Mouse (Mus musculus) 416B (cell line): ENCODE results near the gene Cdc7.
"Not testable (repeated sequence)": the region's sequence is repeated elsewhere in the genome, so short reads cannot be mapped to it uniquely, and the experiment has no call there.

ENCODE experiments used
- DNase-seq: peaks from one replicate; pipeline ENCODE4 v3.0.0; 2011; ENCODE audit warnings: low read depth

Gene Cdc7

DNA sequence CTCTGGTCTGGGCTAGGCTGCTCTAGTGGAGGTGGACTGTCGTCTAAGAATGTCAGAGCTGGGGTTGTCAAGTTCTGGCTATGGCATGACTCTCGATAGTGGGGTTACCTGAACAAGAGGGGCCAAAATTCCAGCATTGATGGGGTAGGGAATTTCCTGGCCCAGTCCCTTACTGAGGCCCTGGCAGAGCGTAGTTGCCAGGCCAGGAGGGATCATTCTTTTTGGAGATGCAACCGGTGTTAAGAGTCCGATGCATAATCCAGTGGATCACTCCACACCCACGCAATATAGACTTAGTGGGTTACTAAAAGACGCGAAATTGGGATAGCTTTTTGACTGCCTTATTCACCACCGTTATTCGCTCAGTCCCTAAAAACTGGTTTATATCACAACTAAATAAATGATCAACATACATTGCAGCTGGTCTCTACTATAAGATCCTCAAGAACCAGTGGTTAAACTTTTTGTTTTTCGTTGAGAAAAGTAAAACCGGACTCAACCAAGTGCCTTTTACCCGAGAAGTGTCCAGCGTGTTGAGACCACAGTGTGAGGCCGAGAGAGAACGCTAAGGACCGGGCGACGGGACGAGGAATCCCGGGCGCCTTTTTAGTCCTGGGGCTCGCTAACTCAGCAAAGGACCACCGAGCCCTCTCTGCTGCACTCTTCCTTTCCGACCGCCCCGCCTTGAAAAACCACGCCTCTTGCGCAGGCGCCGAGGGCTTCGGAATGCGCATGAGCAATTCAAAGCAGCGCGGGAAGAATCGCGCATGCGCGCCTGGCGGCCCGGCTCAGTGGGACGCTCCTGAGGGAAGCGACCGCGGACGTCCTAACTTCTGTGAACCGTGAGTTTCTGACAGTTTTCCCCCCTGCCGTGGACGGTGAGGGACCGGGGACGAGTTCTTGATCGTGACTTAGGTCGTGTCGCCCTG, at the start of gene Cdc7:
Gene Cdc7 (plus strand): TSS at position 739 of the 929 bp plus-strand sequence.
- peak; percentile 91 for DNase-seq

- no peak for DNase-seq
Observed at GRCm38 (mm10) chr5:106919315-106919714, 44.8 kb upstream of the Cdc7 start.

- no peak for DNase-seq
Observed at GRCm38 (mm10) chr5:106925488-106926368, 38.4 kb upstream of the Cdc7 start, which contains the start of gene Hfm1. Gene Hfm1, minus strand, starts transcription at chr5:106926321.

DNA sequence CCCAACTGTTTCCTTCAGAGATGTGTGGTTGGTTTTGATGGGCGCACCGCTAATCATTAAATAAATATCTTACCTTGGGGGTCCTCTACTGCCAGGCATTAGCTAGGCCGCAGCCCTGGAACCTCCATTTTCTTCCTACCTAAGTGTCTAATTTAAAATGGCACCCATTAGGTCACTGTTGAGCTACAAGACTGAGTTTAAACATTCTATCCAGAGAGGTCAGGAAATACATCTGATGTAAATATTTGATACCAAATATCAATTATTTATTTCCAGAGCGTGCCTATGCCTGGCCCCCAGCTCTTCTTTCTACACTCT, 37.8 kb upstream of the Cdc7 start:
- DNase-seq: no peak

DNA sequence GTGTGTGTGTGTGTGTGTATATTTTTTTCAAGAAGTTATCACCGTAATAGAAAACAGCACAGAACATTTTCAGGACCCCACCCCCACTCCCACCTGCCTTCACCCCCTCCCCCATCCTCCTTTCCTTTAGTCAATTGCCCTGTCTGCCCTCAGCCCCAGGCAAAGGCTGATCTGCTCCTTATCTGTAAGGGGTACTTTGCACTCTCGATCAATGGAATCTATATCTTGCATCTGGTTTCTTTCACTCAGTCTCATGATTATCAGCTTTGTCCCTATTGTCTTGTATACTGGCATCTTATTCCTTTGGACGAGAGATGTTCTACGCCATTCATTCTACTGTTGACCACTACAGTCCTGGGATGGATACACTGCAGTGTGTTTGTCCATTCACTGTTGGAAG, 36.1 kb upstream of the Cdc7 start:
- DNase-seq: no peak

- no peak for DNase-seq
Observed at GRCm38 (mm10) chr5:106946342-106946741, 17.8 kb upstream of the Cdc7 start.

DNA sequence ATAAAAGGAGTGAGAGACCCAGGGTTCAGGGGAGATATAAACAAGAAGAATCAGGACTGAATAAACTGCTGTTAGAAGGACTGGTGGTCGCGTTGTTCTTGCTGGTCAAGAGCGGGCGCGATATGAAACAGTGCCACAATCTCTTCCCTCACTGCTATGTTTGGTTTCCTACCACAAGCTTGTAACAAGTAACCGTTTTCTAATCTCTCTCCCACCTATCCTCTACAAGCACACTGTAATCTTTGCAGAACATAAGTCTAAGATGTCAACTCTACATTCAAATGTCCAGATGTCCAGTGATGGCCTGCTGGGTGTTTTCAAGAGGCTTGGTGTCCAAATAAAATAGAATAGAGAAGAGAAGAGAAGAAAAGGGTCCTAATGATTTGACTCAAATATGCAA, 15.4 kb upstream of the Cdc7 start:
- peak; percentile 75 for DNase-seq

DNA sequence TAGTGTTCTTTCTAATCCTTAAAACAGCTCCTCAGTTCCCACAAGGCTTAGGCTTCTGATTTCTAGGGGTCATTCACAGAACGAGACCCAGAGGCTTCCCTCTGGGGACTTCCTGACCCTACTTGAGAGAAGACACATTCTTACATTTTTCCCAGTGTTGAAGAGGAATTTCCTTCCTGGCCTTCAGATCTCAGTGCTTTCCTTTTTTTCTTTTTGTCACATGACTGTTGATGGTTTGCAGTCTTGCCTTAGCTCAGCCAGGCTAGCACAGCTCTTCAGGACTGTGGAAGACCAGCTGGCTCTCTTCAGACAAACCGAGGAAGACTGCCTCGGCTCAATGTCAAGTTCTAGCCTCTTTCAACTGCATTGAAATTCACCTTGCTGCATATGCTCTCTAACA, 7.7 kb upstream of the Cdc7 start:
- no peak for DNase-seq

- peak; percentile 60 for DNase-seq
Observed at GRCm38 (mm10) chr5:106959031-106959430, 5.1 kb upstream of the Cdc7 start.

DNA sequence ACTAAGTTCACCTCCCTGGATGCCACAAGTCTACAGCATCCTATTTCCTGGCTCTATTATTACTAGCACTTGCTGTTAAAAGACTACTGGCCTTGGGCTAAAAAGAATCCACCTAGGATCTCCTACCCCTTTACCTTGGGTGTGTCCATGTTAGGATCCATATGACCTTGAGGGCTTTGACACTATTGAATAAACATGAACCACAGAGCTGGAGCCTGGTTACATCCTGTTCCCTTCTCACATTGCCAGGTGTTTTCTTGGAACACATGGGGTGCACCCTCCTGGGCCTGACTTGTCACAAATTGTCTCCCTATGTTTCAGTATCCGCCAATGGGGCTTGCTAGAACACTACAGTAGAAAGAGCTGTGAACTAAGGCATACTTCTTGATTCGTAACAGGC, 3.7 kb upstream of the Cdc7 start:
- DNase-seq: no peak

DNA sequence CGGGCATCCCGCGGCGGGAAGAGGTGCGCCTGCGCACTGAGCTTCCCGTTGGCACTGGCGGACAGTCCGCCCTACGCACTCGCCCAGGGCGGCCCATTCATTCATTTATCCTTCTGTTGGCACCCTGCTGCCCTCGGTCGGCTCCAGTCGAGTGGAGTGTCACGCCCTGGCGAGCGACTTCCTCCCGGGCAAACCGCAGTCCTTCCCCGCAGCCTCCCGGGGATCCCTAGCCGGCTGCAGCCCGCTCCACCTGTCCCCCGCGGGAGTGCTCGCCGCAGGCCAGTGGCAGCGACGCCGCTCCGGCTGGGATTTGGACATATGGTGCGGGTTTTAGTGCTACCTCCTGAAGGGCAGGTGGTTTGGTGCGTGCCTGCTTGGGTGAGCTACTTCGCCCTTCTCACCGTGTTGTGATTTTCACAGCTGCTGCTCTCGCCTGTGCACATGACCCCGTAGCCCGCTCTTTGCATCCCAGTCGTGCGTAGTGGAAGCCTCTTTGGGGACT, 442 bp downstream of the Cdc7 start:
- no peak for DNase-seq

DNA sequence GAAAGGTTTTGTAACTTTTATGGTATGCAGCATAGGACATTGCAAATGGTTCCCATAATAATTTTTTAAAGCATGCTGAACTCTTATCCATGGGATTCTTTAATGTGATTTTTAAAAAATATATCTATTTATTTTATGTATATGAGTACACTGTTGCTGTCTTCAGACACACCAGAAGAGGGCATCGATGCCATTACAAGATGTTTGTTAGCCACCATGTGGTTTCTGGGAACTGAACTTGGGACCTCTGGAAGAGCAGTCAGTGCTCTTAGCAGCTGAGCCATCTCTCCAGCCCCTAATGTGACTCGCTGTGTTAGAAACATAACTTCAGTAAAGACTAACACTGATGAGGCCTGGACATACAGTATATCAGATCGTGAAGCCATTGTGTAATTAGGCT, 2.3 kb downstream of the Cdc7 start:
- DNase-seq: peak; percentile 15

DNA sequence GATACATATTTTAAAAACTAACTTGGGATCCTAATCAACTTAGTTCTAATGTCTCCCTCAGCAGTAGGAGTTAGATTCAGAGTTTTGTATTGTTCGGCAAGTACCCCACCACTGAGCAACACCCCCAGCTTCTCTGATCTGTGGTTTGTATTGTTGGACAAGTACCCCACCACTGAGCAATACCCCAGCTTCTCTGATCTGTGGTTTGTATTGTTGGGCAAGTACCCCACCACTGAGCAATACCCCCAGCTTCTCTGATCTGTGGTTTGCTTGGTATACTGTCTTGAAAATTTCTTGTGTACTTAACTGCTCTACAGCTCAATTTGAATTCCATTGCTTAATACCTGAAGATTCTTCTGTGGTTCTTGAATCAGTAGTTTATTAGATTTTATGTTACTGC, 3.5 kb downstream of the Cdc7 start:
- DNase-seq: peak; percentile 49

- DNase-seq: no peak
Observed at GRCm38 (mm10) chr5:106973883-106974282, 9.8 kb downstream of the Cdc7 start.

DNA sequence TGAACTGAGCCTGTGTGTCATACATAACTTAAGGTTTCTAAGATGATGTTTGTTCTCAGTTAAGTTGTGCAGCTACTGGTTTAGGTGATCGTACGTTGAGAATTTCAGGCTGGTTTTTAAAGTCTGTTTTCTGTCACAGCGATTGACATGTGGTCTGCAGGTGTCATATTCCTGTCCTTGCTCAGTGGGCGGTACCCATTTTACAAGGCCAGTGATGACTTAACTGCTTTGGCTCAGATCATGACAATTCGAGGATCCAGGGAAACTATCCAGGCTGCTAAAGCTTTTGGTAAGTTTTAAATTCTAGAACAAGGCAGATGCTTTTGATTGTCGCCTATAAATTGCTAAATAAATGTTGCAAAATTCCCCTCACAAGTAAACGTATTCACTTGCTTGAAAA, 15.0 kb downstream of the Cdc7 start:
- no peak for DNase-seq

GRCm38 (mm10) chr5:106982298-106982952, 18.3 kb downstream of the Cdc7 start:
- DNase-seq: no peak

GRCm38 (mm10) chr5:106984934-106985333, 20.8 kb downstream of the Cdc7 start:
- DNase-seq: not testable (repeated sequence)

GRCm38 (mm10) chr5:106985594-106985993, 21.5 kb downstream of the Cdc7 start:
- DNase-seq: no peak

GRCm38 (mm10) chr5:106989181-106989580, 25.1 kb downstream of the Cdc7 start:
- DNase-seq: no peak

DNA sequence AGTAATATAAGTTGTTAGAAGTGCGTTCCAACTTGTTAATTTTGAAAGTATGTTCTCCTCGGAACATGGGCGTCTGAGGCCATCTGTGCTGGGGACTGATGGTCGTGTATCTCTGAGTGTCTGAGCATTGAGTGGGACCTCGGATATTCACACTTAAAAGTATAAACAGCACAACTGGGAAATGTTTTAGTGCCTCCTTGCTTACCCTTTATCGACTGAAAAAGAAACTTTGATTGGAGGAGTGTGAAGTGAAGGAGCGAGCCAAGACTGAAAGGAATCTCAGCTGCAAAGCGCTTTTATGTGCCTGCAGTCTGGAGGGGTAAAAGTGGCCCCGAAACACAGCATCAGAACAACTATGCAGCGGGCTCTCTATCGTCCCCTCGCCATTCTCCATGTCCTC, 25.7 kb downstream of the Cdc7 start:
- no peak for DNase-seq

DNA sequence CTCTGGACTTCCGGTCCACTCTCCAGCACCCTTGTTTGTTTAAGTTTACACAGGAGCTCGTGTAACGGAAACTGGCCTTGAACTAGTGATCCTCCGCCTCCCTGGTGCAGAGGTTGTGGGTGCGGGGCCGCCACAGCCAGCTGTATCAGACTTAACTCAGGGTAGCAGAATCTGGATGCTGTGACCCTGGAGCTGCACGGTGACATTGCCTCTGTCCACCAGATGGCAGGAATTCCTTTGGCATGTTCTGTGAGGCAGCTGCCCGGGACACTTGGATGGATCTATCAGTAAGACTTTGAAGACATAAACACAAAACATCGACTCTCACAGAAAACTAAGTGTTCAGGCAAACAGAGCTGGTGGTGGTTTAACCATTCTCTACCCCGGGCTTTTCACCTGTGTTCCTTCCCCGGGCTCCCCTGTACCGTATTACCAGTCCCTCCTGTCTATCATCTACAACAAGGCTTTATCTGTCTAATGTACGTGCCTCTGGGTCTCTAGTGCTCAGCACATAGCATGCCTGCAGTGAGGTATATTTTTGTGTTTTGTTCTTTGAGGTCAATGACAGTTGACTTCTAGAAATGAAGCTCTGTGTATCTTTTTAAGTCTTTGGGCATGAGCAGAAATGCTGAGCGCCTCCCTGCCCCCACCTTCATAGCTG, 26.6 kb downstream of the Cdc7 start:
- DNase-seq: peak; percentile 85
